Mouse (Mus musculus) hindbrain, embryonic 14.5 days (tissue): ENCODE measurements at regions not wholly inside any gene's neighbourhood (a gene's known extent, or its start where the extent isn't known, plus 50 kb on each side); places are given as distances from the start of the nearest gene placed in this dataset.

Experiments used
- ATAC-seq: fragments of 200-750 bp; cut with Nextera tagmentation; 2 replicates; pipeline ENCODE4 v1.8.0; 2017; ENCODE audit warnings: moderate number of reproducible peaks, mild to moderate bottlenecking, moderate TSS enrichment, moderate library complexity; ENCODE audit not compliant: low FRiP score
- DNase-seq: peaks from one replicate; pipeline ENCODE4 v3.0.0-alpha.2; 2015; ENCODE audit warnings: low spot score
- H3K27ac ChIP-seq: fragments of 300-500 bp; sonication (generic); 2 replicates; pipeline ENCODE4 v1.5.1; 2014; ENCODE audit warnings: mild to moderate bottlenecking, moderate library complexity
- H3K27me3 ChIP-seq: fragments of 300-500 bp; sonication (generic); 2 replicates; pipeline ENCODE4 v1.6.1; 2014; ENCODE audit warnings: mild to moderate bottlenecking, low read length, mixed read lengths; ENCODE audit not compliant: control insufficient read depth, insufficient read depth
- H3K36me3 ChIP-seq: fragments of 300-500 bp; sonication (generic); replicated peaks from 2 replicates; pipeline ENCODE4 v1.6.1; 2014; ENCODE audit not compliant: control insufficient read depth, insufficient read depth
- H3K4me1 ChIP-seq: fragments of 300-500 bp; sonication (generic); replicated peaks from 2 replicates; pipeline ENCODE4 v1.6.1; 2014; ENCODE audit warnings: antibody characterized with exemption, low read length, mixed read lengths; ENCODE audit not compliant: control insufficient read depth, insufficient read depth
- H3K4me2 ChIP-seq: fragments of 300-500 bp; sonication (generic); replicated peaks from 2 replicates; pipeline ENCODE4 v1.6.1; 2014; ENCODE audit warnings: mild to moderate bottlenecking, moderate library complexity
- H3K4me3 ChIP-seq: fragments of 300-500 bp; sonication (generic); replicated peaks from 2 replicates; pipeline ENCODE4 v1.5.1; 2014; ENCODE audit warnings: mild to moderate bottlenecking, low read length
- H3K9ac ChIP-seq: fragments of 300-500 bp; sonication (generic); 2 replicates; pipeline ENCODE4 v1.6.1; 2014
- H3K9me3 ChIP-seq: fragments of 300-500 bp; sonication (generic); 2 replicates; pipeline ENCODE4 v1.6.1; 2016; ENCODE audit warnings: low read length; ENCODE audit not compliant: control insufficient read depth
- WGBS: fragments of 180-500 bp; shearing (Covaris S2); extraction: QIAGEN DNeasy Blood & Tissue Kit; methylation state at CpG from one replicate; pipeline ENCODE4 v1.1.7; 2014; 5-methylcytosine and 5-hydroxymethylcytosine counted together

GRCm38 (mm10) chr12:17089710-17090339, 78.3 kb upstream of the 2410004P03Rik start:
- Histone ChIP-seq H3K4me3 (no peak overlapping the region), H3K36me3 (no peaks in the 10 kb centered on the region), H3K4me2 (no peak overlapping the region), H3K27me3 (no peaks in the 10 kb centered on the region), H3K4me1 (no peaks in the 10 kb centered on the region), H3K9me3 (no peaks in the 10 kb centered on the region), H3K9ac (no peak overlapping the region), H3K27ac (no peak overlapping the region)
- no peak for DNase-seq
- ATAC-seq = 0 out of 2 replicates have a peak, but pooled peaks have one; percentile 22
- WGBS = 47% methylated on average over 7 of the region's 7 CpGs

- Histone ChIP-seq H3K36me3 (no peaks in the 10 kb centered on the region), H3K9me3 (no peaks in the 10 kb centered on the region), H3K27ac (no peak overlapping the region), H3K9ac (no peak overlapping the region), H3K4me1 (no peaks in the 10 kb centered on the region), H3K27me3 (no peaks in the 10 kb centered on the region), H3K4me3 (no peak overlapping the region), H3K4me2 (no peak overlapping the region)
- DNase-seq (no peak), ATAC-seq (no peak)
- WGBS = 20% methylated on average over 3 of the region's 3 CpGs
Observed at GRCm38 (mm10) chr12:17087388-17087787, 75.9 kb upstream of the 2410004P03Rik start.

- ATAC-seq = no peak
- H3K4me3 ChIP-seq = no peak overlapping the region
- no peak overlapping the region for H3K9ac ChIP-seq
- no peaks in the 10 kb centered on the region for H3K27me3 ChIP-seq
- 77% methylated on average over 5 of the region's 5 CpGs for WGBS
- no peaks in the 10 kb centered on the region for H3K9me3 ChIP-seq
- H3K36me3 ChIP-seq = no peaks in the 10 kb centered on the region
- no peaks in the 10 kb centered on the region for H3K4me1 ChIP-seq
- DNase-seq = no peak
- H3K27ac ChIP-seq = no peak overlapping the region
- no peak overlapping the region for H3K4me2 ChIP-seq
Observed at GRCm38 (mm10) chr12:17085209-17085574, 73.7 kb upstream of the 2410004P03Rik start.

- Histone ChIP-seq H3K9ac (no peak overlapping the region), H3K27ac (no peak overlapping the region), H3K4me1 (no peaks in the 10 kb centered on the region), H3K9me3 (no peaks in the 10 kb centered on the region), H3K27me3 (no peaks in the 10 kb centered on the region), H3K4me3 (no peak overlapping the region), H3K36me3 (no peaks in the 10 kb centered on the region), H3K4me2 (no peak overlapping the region)
- WGBS = 79% methylated on average over 9 of the region's 9 CpGs
- ATAC-seq = no peak
- DNase-seq = no peak
Observed at GRCm38 (mm10) chr12:17084499-17085208, 73.1 kb upstream of the 2410004P03Rik start.

GRCm38 (mm10) chr12:17071691-17072454, 60.3 kb upstream of the 2410004P03Rik start:
- peaks cover 11% of the 10 kb centered on the region; the same call in 1 of the 2 replicates for H3K4me1 ChIP-seq
- no peaks in the 10 kb centered on the region for H3K9me3 ChIP-seq
- H3K9ac ChIP-seq = no peak overlapping the region
- no peak overlapping the region for H3K27ac ChIP-seq
- H3K36me3 ChIP-seq = no peaks in the 10 kb centered on the region
- no peaks in the 10 kb centered on the region for H3K27me3 ChIP-seq
- 92% methylated on average over 15 of the region's 15 CpGs for WGBS
- no peak overlapping the region for H3K4me3 ChIP-seq
- no peak for ATAC-seq
- H3K4me2 ChIP-seq = no peak overlapping the region
- DNase-seq = no peak

- WGBS = 28% methylated on average over 9 of the region's 9 CpGs
- Histone ChIP-seq H3K27me3 (no peaks in the 10 kb centered on the region), H3K4me1 (peaks cover 11% of the 10 kb centered on the region; the same call in 1 of the 2 replicates), H3K27ac (no peak overlapping the region), H3K36me3 (no peaks in the 10 kb centered on the region), H3K9ac (no peak overlapping the region), H3K4me3 (no peak overlapping the region), H3K4me2 (no peak overlapping the region), H3K9me3 (no peaks in the 10 kb centered on the region)
- ATAC-seq = 0 out of 2 replicates have a peak, but pooled peaks have one; percentile 34
- DNase-seq = no peak
Observed at GRCm38 (mm10) chr12:17069808-17070207, 58.3 kb upstream of the 2410004P03Rik start.

- H3K9me3 ChIP-seq = no peaks in the 10 kb centered on the region
- H3K36me3 ChIP-seq = no peaks in the 10 kb centered on the region
- H3K27ac ChIP-seq = no peak overlapping the region
- DNase-seq = no peak
- H3K4me2 ChIP-seq = no peak overlapping the region
- no peak overlapping the region for H3K9ac ChIP-seq
- 69% methylated on average over 5 of the region's 5 CpGs for WGBS
- H3K4me3 ChIP-seq = no peak overlapping the region
- ATAC-seq = no peak
- H3K4me1 ChIP-seq = peaks cover 11% of the 10 kb centered on the region; the same call in 1 of the 2 replicates
- no peaks in the 10 kb centered on the region for H3K27me3 ChIP-seq
Observed at GRCm38 (mm10) chr12:17069161-17069560, 57.6 kb upstream of the 2410004P03Rik start.

GRCm38 (mm10) chr12:17063920-17064319, 52.4 kb upstream of the 2410004P03Rik start:
- H3K9ac ChIP-seq = no peak overlapping the region
- no peaks in the 10 kb centered on the region for H3K9me3 ChIP-seq
- no peak overlapping the region for H3K4me3 ChIP-seq
- no peak overlapping the region for H3K27ac ChIP-seq
- peaks cover 13% of the 10 kb centered on the region; the same call in 1 of the 2 replicates for H3K4me1 ChIP-seq
- no peak for ATAC-seq
- H3K27me3 ChIP-seq = no peaks in the 10 kb centered on the region
- DNase-seq = no peak
- H3K4me2 ChIP-seq = no peak overlapping the region
- H3K36me3 ChIP-seq = no peaks in the 10 kb centered on the region
- WGBS = 42% methylated on average over 5 of the region's 5 CpGs
